Mouse (Mus musculus) megakaryocyte, embryonic 14.5 days (primary cell): ENCODE measurements around the gene Ccl21b. TPM values are rescaled to one million over a fixed set of nuclear protein-coding genes. Genes with fewer than 3 reads are reported as not detected.
"Not testable (repeated sequence)": the region's sequence is repeated elsewhere in the genome, so short reads cannot be mapped to it uniquely, and the experiment has no call there.

ENCODE experiments used
- H3K27me3 ChIP-seq: replicated peaks from 2 replicates; pipeline ENCODE3; 2012; ENCODE audit warnings: inconsistent platforms
- H3K36me3 ChIP-seq: replicated peaks from 2 replicates; pipeline ENCODE3; 2012; ENCODE audit warnings: low read length, inconsistent platforms, mixed read lengths
- H3K4me1 ChIP-seq: 2 replicates; pipeline ENCODE4 v1.6.1; 2012; ENCODE audit warnings: inconsistent platforms
- H3K4me3 ChIP-seq: replicated peaks from 2 replicates; pipeline ENCODE3; 2012; ENCODE audit warnings: moderate library complexity, mild to moderate bottlenecking, inconsistent platforms
- H3K9me3 ChIP-seq: 2 replicates; pipeline ENCODE4 v1.6.1; 2012; ENCODE audit warnings: inconsistent platforms
- polyA plus RNA-seq: library from polyadenylated mRNA; stranded (reverse); fragments of >175 nt; gene quantifications from 2 replicates; pipeline ENCODE4 v1.2.3, GENCODE M21; 2012; ENCODE audit warnings: low replicate concordance; ENCODE audit not compliant: insufficient read depth

Gene Ccl21b
- not detected in 2 replicates for polyA plus RNA-seq

GRCm38 (mm10) chr4:42255467-42255866 lies at the start of gene Ccl21b:
Gene Ccl21b (plus strand): TSS chr4:42255767.
- not testable (repeated sequence) for H3K4me3 ChIP-seq, H3K36me3 ChIP-seq, H3K9me3 ChIP-seq, H3K27me3 ChIP-seq, H3K4me1 ChIP-seq

GRCm38 (mm10) chr4:42240339-42240738 lies 15.2 kb upstream of the Ccl21b start, which contains the start of gene Gm10600:
Gene Gm10600 (plus strand): TSS chr4:42240639.
- H3K4me3 ChIP-seq, H3K27me3 ChIP-seq, H3K36me3 ChIP-seq, H3K4me1 ChIP-seq, H3K9me3 ChIP-seq: not testable (repeated sequence)

DNA sequence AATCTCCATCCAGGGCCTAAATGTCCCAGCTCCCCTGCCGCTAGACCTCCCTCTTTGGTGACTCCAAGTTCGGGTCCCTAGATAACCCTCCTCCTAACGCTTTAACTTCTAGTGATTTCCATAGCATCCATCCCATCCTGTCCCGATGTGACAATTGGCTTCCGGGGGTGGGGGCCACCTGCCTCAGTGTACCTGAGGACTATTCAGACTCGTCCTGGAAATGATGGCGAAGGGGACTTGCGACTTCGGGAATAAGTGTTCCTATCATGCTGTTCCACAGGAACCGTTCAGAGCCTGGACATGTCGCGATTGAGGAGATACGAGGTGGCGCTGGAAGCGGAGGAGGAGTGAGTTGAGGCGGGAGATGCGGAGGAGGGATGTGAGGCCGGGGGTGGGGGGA lies 38.4 kb downstream of the Ccl21b start, which contains the start of gene Gm21953:
Gene Gm21953 (plus strand): TSS at position 301 of the 400 bp plus-strand sequence.
- H3K4me1 ChIP-seq, H3K36me3 ChIP-seq, H3K4me3 ChIP-seq: not testable (repeated sequence)

More for the DNA sequence above, 38.4 kb downstream of the Ccl21b start, which contains the start of gene Gm21953:
- not testable (repeated sequence) for H3K27me3 ChIP-seq, H3K9me3 ChIP-seq

Other genes starting within 250 kb of the Ccl21b start
- gene Gm21093, start 221.0 kb upstream of the Ccl21b start, polyA plus RNA-seq: not detected in 2 replicates
- not detected in 2 replicates for gene Gm3893, start 164.6 kb upstream of the Ccl21b start, polyA plus RNA-seq
- gene Gm13304, start 140.9 kb upstream of the Ccl21b start, polyA plus RNA-seq: not detected in 2 replicates
- not detected in 2 replicates for gene Gm13306, start 102.3 kb upstream of the Ccl21b start, polyA plus RNA-seq
- 0.62 TPM in 1 of 2 replicates, not detected in the other for gene Gm13305, start 87.2 kb upstream of the Ccl21b start, polyA plus RNA-seq
- not detected in 2 replicates for gene Gm10600, start 15.1 kb upstream of the Ccl21b start, polyA plus RNA-seq
- not detected in 2 replicates for gene Gm21953, start 38.5 kb downstream of the Ccl21b start, polyA plus RNA-seq
- not detected in 2 replicates for gene Fam205a3, start 62.6 kb downstream of the Ccl21b start, polyA plus RNA-seq
- gene Gm21586, start 183.6 kb downstream of the Ccl21b start, polyA plus RNA-seq: not detected in 2 replicates
- gene Gm2163, start 211.0 kb downstream of the Ccl21b start, polyA plus RNA-seq: not detected in 2 replicates